Mouse (Mus musculus): Measurements from ENCODE around the gene Zfp286. TPM values are rescaled to one million over a fixed set of nuclear protein-coding genes. Genes with fewer than 3 reads are reported as not detected.
"Not testable (repeated sequence)": the region's sequence is repeated elsewhere in the genome, so short reads cannot be mapped to it uniquely, and the experiment has no call there.

Zfp286 gene
- total RNA-seq, 2 experiments from 2014 or later: 0.95 to 1.8 TPM

DNA sequence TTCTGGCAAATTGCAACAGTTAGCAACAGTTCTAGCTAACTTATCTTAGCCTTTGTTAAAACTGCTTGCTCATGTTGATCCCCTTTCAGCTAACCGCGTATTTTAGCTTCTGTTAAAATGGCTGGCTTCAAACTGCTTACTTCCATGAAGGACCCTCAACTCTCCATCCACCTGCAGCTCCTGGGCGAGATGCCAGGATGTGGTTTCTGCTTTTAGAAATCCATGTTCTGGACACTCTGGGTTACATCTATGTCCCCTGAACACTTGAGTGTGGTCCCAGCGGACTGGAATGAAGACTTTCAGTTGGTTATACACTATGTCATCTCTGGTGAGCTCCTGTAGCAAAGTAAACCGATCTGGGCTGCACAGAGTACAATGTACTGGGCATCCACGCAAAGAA is 23.0 kb upstream of the Zfp286 start:
- intact Hi-C loops (cut with DNase I; ENCODE audit: low total_unique reads): no loop called here
- DNase-seq: no peak

DNA sequence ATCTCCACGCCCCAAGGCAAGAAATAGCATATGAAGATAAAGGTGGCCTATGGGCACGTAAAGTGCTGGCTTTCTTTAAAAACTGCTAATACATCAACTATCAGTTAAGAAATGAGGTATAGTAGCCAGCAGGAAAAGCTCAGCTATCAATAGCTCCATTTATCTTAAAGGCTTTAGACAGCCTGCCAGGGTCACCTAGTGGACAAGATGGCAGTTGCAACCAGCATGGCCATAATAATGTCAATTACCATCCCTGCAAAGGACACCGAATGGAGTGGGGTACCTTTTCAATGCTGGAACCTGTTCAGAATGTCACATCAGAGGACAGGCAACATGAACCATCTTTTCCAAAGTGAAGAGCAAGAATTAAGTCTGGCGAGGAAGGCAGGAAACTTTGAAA is 19.9 kb upstream of the Zfp286 start:
- intact Hi-C loops (cut with DNase I; ENCODE audit: low total_unique reads): loop anchor here (5.0 kb wide), 1 partner anchor 52 kb away; no protein-coding TSS in a partner anchor
- DNase-seq: no peak

DNA sequence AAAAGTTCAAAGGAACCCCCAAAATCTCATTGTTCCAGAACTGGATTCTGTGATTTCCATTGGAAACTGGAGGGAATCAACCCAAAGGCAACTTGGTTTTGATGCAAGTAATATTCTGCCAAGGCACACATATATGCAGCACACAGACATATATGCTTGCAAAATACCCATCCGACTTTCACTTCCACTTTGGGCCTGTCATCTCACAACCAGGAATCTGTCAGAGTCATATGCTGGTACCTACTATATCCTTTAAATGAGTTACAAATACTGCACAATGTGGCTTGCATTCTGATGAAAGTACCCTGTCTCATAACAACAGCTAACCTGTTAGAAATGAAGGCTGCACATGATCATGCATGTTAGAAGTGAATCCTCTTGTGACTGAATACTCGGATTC is 18.7 kb upstream of the Zfp286 start:
- intact Hi-C loops (cut with DNase I; ENCODE audit: low total_unique reads): loop anchor here (5.0 kb wide), 1 partner anchor 51 kb away; no protein-coding TSS in a partner anchor
- no peak for DNase-seq

GRCm38 (mm10) chr11:62804119-62804518 is 14.9 kb upstream of the Zfp286 start:
- no peak for DNase-seq
- intact Hi-C loops (cut with DNase I; ENCODE audit: low total_unique reads): no loop called here

DNA sequence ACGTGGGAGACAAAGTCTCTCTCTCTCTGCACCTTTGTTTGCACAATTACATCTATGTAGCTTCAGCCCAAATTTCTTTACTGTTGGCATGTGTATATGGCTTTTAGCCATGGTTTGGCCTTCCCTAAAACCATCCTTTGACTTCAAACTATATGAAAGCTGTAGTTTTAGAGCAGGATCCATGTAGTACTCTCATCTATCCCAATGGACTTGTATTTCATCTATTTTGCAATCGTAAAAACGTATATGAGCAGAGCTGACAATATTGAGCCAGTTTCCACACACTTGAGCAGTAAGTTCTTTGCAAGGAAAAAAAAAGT is 315 bp upstream of the Zfp286 start:
- intact Hi-C loops (cut with DNase I; ENCODE audit: low total_unique reads): no loop called here
- DNase-seq: no peak

- intact Hi-C loops (cut with DNase I; ENCODE audit: low total_unique reads): no loop called here
Observed at GRCm38 (mm10) chr11:62776510-62776909, 12.8 kb downstream of the Zfp286 start.

GRCm38 (mm10) chr11:62760755-62761457 is 28.4 kb downstream of the Zfp286 start:
- DNase-seq: no peak
- intact Hi-C loops (cut with DNase I; ENCODE audit: low total_unique reads): no loop called here

More at GRCm38 (mm10) chr11:62776510-62776909, 12.8 kb downstream of the Zfp286 start:
- DNase-seq: no peak

- no peak for DNase-seq
- intact Hi-C loops (cut with DNase I; ENCODE audit: low total_unique reads): loop anchor here (5.0 kb wide), 2 partner anchors 49 to 94 kb away; no protein-coding TSS in a partner anchor
Observed at GRCm38 (mm10) chr11:62758491-62758890, 30.8 kb downstream of the Zfp286 start.

- no peak for DNase-seq
- intact Hi-C loops (cut with DNase I; ENCODE audit: low total_unique reads): loop anchor here (5.0 kb wide), 2 partner anchors 49 to 94 kb away; no protein-coding TSS in a partner anchor
Observed at GRCm38 (mm10) chr11:62757906-62758305, 31.4 kb downstream of the Zfp286 start.

GRCm38 (mm10) chr11:62757143-62757507 is 32.1 kb downstream of the Zfp286 start:
- intact Hi-C loops (cut with DNase I; ENCODE audit: low total_unique reads): loop anchor here (5.0 kb wide), 2 partner anchors 50 to 95 kb away; no protein-coding TSS in a partner anchor
- DNase-seq: no peak

DNA sequence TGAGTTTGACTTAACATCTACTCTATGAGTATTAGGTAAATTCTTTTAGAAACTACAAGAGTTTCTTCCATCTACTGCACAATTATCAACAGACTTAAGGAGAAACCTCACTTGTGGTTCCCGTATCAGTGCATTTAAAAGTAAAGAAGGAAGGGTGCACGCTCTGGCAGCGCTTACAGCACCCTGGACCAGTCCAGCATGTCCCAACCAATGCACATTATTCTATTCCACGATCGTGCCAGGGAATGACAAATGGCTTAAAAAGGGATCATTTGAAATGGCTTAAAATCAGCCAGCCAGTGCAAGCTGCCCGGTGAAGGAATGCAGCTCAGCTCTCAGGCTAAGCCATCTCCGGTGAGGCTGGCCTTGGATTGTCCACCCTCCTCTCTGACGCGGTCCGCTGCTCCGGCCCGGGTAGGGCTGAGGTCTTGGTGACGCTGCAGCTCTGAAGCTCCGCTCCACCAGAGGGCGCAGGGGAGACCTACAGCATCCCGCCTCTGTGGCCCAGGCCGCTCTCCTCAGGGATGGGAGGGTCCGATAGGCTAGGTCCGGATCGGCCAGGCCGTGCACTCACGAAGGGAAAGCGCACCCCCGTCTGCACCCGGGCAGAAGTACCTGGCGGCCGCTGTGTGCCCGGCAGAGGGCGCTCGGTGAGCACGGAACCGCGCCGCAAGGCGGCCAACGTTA is 32.7 kb downstream of the Zfp286 start:
- DNase-seq: peak; percentile 97
- intact Hi-C loops (cut with DNase I; ENCODE audit: low total_unique reads): loop anchor here (5.0 kb wide), 2 partner anchors 51 to 96 kb away; no protein-coding TSS in a partner anchor

- no peak for DNase-seq
- intact Hi-C loops (cut with DNase I; ENCODE audit: low total_unique reads): no loop called here
Observed at GRCm38 (mm10) chr11:62752780-62753179, 36.5 kb downstream of the Zfp286 start, which contains the start of gene Gm10428. Gm10428 (plus strand) TSS chr11:62753100.

- intact Hi-C loops (cut with DNase I; ENCODE audit: low total_unique reads): no loop called here
- no peak for DNase-seq
Observed at GRCm38 (mm10) chr11:62752191-62752590, 37.1 kb downstream of the Zfp286 start.

DNA sequence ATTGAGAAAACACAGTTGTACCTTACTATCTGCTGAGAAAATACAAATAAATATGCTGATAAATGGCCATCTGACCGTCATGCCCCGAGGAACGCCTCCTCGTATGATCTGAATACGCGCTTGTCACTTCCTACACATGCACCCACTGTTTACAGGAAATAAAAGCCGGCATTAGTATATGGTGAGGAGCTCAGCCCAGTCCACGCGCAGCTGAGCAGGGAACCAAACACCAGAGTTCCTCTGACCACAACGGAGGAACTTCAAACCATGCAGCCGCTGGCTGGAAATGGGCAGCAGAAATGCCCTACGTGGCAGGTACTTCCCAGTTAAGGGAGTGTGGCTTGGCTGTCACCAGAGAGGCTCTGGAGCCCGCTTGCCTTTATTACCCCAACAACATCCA is 39.8 kb downstream of the Zfp286 start:
- DNase-seq; intact Hi-C loops (cut with DNase I; ENCODE audit: low total_unique reads): not testable (repeated sequence)

DNA sequence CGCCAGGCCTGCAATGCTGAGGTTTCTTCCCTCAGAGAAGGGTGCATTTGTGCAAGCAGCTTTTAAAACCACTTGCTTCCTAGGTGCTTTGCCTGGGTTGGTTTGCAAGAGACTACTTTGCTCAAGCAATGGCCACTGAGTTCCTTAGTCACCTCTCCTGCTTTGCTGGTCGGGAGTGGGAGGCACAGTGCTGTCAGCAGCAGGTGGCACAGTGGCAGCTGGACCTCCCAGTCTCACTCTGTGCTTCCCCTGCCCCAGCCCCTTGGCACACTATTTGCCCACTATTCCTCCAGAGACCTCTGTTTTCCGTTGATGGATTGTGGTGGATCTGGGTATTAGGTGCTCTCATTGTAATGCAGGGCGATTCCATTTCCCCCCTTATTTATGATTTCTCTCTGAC is 41.2 kb downstream of the Zfp286 start:
- intact Hi-C loops (cut with DNase I; ENCODE audit: low total_unique reads): no loop called here
- DNase-seq: no peak

DNA sequence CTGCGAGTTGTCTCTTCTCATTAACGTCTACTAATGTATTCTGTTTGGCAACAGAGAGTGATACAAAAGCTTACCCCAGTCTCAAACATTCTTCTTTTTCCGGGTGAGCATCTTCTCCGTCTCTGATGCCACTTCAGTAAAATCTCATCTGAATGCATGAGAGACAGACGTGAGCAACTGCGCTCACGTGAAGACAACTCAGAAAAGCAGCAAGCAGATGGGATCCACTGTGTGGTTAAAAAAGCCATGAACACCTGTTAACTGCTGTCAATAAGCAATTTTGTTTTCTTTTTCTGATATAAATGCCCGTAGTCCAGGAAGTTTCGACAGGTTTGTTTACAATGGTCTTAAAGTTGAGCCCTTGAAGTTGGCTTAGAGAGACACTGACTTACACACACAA is 42.0 kb downstream of the Zfp286 start:
- no peak for DNase-seq
- intact Hi-C loops (cut with DNase I; ENCODE audit: low total_unique reads): no loop called here

DNA sequence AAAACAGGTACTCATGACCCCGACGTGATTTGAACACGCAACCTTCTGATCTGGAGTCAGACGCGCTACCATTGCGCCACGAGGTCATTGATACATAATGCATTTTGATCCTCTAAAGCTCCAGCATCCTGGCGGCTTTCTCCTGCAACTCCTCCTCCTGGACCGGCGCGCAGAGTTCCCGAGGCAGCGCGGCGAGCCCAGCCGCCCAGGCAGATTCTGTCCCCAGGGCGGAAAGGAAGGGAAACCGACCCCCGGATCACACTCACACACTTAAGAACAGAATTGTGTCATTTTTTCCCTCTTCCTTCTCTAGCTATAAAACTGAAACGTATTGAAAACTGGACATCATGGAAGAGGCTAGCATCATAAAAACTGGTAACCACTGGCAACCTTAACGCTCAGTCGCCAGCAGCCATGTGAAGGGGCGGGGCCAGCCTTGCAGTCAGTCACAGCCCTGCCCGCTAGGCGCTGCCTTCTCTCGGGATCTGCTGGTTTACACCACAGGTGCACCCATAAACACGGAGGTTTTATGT is 43.2 kb downstream of the Zfp286 start:
- intact Hi-C loops (cut with DNase I; ENCODE audit: low total_unique reads): no loop called here
- DNase-seq: peak; percentile 61

GRCm38 (mm10) chr11:62744103-62744502 is 45.2 kb downstream of the Zfp286 start:
- intact Hi-C loops (cut with DNase I; ENCODE audit: low total_unique reads): no loop called here
- peak; percentile 62 for DNase-seq

DNA sequence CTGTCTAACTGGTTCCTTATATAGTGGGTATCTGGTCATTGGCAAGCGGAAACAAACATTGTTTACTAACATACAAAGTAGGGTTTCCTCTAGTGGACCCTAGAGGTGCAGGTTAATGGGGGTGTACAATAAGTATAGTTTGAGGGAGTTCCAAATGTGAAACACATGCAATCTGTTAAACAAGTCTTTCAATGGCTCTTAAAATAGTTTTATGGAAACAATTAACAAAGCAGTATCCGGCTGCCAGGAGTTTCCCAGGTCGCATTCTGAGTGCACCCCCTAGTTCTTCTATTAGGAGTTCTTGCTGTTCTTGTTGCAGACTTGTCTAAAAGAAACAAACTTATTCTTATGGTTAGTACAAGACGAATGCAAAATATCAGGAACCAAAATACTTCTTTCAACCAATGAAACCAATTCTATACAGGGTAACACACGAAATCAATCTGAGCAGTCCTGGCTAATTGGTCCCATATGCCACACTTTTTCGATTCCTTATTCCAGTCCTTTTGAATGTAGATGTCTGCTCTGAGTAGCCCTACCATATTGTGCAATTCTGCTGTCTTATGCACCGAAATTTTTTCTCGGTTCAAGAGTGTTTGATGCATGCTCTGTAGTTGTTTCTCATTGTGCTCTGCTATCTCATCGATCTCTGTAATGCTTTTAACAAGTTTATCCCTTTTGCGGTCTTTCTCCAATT is 46.9 kb downstream of the Zfp286 start:
- intact Hi-C loops (cut with DNase I; ENCODE audit: low total_unique reads): no loop called here
- no peak for DNase-seq

DNA sequence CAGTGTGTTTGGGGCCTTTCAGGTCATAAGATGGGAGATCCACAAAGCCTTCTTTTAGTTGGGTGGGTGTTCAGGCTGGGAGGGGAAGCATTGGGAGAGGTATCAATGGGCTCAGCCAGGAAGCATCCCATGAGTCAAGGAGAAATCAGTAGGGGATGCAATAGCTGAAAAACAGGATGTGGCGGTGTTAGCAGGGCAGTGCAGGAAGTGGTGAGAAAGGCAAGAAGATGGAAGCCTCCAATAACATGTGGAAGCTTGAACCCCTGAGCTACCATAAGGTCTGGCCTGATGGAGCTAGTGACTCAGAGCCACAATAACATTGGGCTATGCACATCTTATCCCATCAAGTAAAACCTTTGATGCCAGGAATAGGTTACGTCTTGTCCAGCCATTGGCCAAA is 48.1 kb downstream of the Zfp286 start:
- intact Hi-C loops (cut with DNase I; ENCODE audit: low total_unique reads): no loop called here

More for the DNA sequence above, 48.1 kb downstream of the Zfp286 start:
- no peak for DNase-seq

All from gastrocnemius, postnatal 14 days (tissue).